Mouse (Mus musculus): ENCODE results near the gene Myrip.
"Not testable (repeated sequence)": the region's sequence is repeated elsewhere in the genome, so short reads cannot be mapped to it uniquely, and the experiment has no call there.

Gene Myrip

GRCm38 (mm10) chr9:120301213-120301612 is at the start of gene Myrip:
Gene Myrip (plus strand): TSS chr9:120301513.
- not testable (repeated sequence) for DNase-seq (ENCODE audit: low spot score)

GRCm38 (mm10) chr9:120259805-120260204 is 41.5 kb upstream of the Myrip start:
- no peak for DNase-seq (ENCODE audit: low spot score)

- DNase-seq (ENCODE audit: low spot score), result no peak
Measured at GRCm38 (mm10) chr9:120263994-120264393, 37.3 kb upstream of the Myrip start.

- DNase-seq (ENCODE audit: low spot score), result no peak
Measured at GRCm38 (mm10) chr9:120273083-120273482, 28.2 kb upstream of the Myrip start.

- DNase-seq (ENCODE audit: low spot score), result no peak
Measured at GRCm38 (mm10) chr9:120275226-120275625, 26.1 kb upstream of the Myrip start.

- no peak for DNase-seq (ENCODE audit: low spot score)
Measured at GRCm38 (mm10) chr9:120281147-120281546, 20.2 kb upstream of the Myrip start.

GRCm38 (mm10) chr9:120282461-120283047 is 18.8 kb upstream of the Myrip start:
- no peak for DNase-seq (ENCODE audit: low spot score)

- no peak for DNase-seq (ENCODE audit: low spot score)
Measured at GRCm38 (mm10) chr9:120283556-120283955, 17.8 kb upstream of the Myrip start.

- no peak for DNase-seq (ENCODE audit: low spot score)
Measured at GRCm38 (mm10) chr9:120288011-120288410, 13.3 kb upstream of the Myrip start.

- DNase-seq (ENCODE audit: low spot score), result no peak
Measured at GRCm38 (mm10) chr9:120290375-120290774, 10.9 kb upstream of the Myrip start.

GRCm38 (mm10) chr9:120292488-120292887 is 8.8 kb upstream of the Myrip start:
- no peak for DNase-seq (ENCODE audit: low spot score)

GRCm38 (mm10) chr9:120295527-120295926 is 5.8 kb upstream of the Myrip start:
- no peak for DNase-seq (ENCODE audit: low spot score)

- no peak for DNase-seq (ENCODE audit: low spot score)
Measured at GRCm38 (mm10) chr9:120296938-120297337, 4.4 kb upstream of the Myrip start.

GRCm38 (mm10) chr9:120299429-120299828 is 1.9 kb upstream of the Myrip start:
- no peak for DNase-seq (ENCODE audit: low spot score)

- no peak for DNase-seq (ENCODE audit: low spot score)
Measured at GRCm38 (mm10) chr9:120302980-120303452, 1.7 kb downstream of the Myrip start.

- no peak for DNase-seq (ENCODE audit: low spot score)
Measured at GRCm38 (mm10) chr9:120303453-120304299, 2.4 kb downstream of the Myrip start.

GRCm38 (mm10) chr9:120304300-120305137 is 3.2 kb downstream of the Myrip start:
- no peak for DNase-seq (ENCODE audit: low spot score)

GRCm38 (mm10) chr9:120315171-120315570 is 13.9 kb downstream of the Myrip start:
- DNase-seq (ENCODE audit: low spot score), result no peak

GRCm38 (mm10) chr9:120319099-120319498 is 17.8 kb downstream of the Myrip start:
- no peak for DNase-seq (ENCODE audit: low spot score)

- DNase-seq (ENCODE audit: low spot score), result no peak
Measured at GRCm38 (mm10) chr9:120320573-120320972, 19.3 kb downstream of the Myrip start.

- DNase-seq (ENCODE audit: low spot score), result no peak
Measured at GRCm38 (mm10) chr9:120322702-120323426, 21.6 kb downstream of the Myrip start.

- not testable (repeated sequence) for DNase-seq (ENCODE audit: low spot score)
Measured at GRCm38 (mm10) chr9:120331048-120331447, 29.7 kb downstream of the Myrip start.
